Mouse (Mus musculus): ENCODE results near the gene Gm10778. TPM values are rescaled to one million over a fixed set of nuclear protein-coding genes. Genes with fewer than 3 reads are reported as not detected.
"Not testable (repeated sequence)": the region's sequence is repeated elsewhere in the genome, so short reads cannot be mapped to it uniquely, and the experiment has no call there.

The Gm10778 gene
- polyA plus RNA-seq, 1 experiment: 0.66 TPM

DNA sequence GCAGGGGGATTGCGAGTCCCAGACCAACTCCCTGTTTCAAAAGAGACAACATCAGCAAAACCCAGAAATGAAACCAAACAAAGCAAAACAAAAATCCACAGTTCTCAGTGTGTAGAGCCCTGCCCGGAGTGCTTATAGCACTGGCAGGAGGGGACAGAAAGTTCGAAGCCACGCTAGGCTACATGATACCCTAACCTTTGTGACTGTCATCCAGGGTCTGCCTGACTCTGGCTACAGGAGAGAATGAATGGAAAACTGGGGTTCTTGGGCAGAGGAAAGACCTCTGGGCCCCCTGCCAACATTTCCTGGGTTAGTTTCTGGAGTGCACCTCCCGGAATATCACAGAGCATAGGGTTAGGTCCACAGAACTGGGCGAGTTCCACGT, 21.0 kb upstream of the Gm10778 start:
- peak overlapping the region; percentile 75 for H3K4me3 ChIP-seq (ENCODE audit: insufficient read depth, low read length)
- H3K4me1 ChIP-seq (ENCODE audit: control insufficient read depth, insufficient read depth, low read length): peaks cover 19% of the 10 kb centered on the region
- peak overlapping the region; percentile 87 for H3K27ac ChIP-seq (ENCODE audit: insufficient read depth, low read depth, low read length)
- no peak for TF ChIP-seq CTCF (IDR thresholded peaks at IDR 0.05; ENCODE audit: low read depth, low read length)
- no peak for TF ChIP-seq POLR2A (IDR thresholded peaks at IDR 0.05; ENCODE audit: borderline replicate concordance, low read depth, low read length)

DNA sequence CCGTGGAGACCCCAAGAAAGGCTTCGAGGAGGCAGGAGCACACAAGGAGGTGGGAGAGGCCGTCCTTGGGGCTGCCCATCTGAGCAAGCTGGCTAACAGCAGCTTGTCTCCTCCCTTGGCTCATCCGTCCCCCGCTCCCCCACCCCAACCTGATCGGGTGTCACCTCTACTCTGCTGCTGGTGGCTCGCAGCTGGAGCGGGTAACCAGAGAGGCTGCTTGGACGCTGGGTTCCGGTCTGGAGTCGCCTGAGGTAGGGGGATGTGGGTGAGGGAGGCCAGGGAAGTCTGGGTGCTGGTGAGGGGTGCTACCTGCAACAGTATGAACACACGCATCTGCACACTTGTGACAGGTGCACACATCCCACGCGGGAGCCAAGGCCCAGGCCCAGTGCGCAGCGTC, 20.5 kb upstream of the Gm10778 start, which contains the start of gene Ankrd24:
Ankrd24 (plus strand) TSS at position 151 of the 400 bp plus-strand sequence.
- Histone ChIP-seq H3K4me1 (ENCODE audit: control insufficient read depth, insufficient read depth, low read length) (peaks cover 21% of the 10 kb centered on the region), H3K27ac (ENCODE audit: insufficient read depth, low read depth, low read length) (peak within 1 kb of the TSS; percentile 87), H3K4me3 (ENCODE audit: insufficient read depth, low read length) (peak within 1 kb of the TSS; percentile 75)
- TF ChIP-seq POLR2A (IDR thresholded peaks at IDR 0.05; ENCODE audit: borderline replicate concordance, low read depth, low read length) (no peak), CTCF (IDR thresholded peaks at IDR 0.05; ENCODE audit: low read depth, low read length) (no peak)

DNA sequence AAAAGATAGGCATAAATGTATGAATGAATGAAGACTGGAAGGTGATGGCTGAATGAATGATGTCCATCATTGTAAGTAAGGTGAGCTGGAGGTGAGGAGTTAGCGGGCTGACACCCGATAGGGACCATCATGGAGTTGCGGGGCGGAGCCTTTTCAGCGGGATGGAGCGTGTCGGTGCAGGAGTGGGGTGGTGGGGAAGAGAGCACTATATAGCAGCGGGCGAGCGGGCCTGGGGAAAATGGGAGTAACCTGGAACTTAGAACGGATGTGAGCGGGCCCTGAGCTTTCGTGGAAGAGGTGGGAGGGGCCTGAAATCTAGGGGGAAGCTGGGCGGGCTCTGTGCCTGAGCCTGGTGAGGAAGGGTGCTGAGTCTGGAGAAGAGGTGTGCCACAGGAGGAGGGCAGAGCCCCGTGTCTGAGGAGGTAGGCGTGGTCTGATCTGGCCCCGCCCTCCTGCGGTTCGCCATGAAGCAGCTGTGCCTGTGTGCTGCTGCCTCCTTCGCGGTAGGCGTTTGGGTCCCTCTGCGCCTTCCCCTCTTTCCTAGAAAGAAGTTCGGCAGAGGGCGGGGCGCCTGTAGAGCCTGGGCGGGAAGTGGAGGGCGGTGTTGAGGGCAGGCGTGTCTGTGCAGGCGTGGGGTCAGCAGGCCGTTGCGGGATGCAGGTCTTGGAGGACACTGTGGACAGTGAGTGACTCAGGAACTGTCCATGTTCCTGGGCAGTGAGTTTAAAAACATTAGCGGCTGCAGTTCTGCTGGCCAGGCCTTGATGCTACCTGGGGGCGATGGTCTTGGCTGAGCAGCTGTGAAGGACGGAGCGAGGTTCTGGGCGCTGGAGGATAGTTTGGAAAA, 15.4 kb upstream of the Gm10778 start:
- peak overlapping the region; percentile 54 for H3K4me3 ChIP-seq (ENCODE audit: insufficient read depth, low read length)
- no peak overlapping the region for H3K27ac ChIP-seq (ENCODE audit: insufficient read depth, low read depth, low read length)
- peaks cover 7% of the 10 kb centered on the region for H3K4me1 ChIP-seq (ENCODE audit: control insufficient read depth, insufficient read depth, low read length)
- no peak for TF ChIP-seq POLR2A (IDR thresholded peaks at IDR 0.05; ENCODE audit: borderline replicate concordance, low read depth, low read length)
- TF ChIP-seq CTCF (IDR thresholded peaks at IDR 0.05; ENCODE audit: low read depth, low read length): no peak

DNA sequence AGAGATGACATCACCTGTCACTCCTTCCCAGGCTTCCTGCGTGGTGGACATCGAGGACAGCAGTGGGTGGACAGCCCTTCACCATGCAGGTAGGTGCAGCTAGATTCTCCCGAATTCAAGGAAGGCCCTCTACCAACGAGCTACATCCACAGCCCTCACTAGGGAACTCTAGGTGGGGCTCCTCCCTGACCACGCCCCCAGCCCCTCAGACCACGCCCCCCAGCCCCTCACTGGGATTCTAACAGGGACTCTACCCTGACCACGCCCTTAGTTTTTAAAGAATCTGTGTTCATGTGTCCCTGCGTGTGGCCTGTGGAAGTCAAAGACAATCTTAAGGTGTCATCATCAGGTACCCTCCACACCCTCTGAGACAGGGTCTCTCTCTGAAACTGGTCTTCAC, 12.5 kb upstream of the Gm10778 start:
- H3K4me3 ChIP-seq (ENCODE audit: insufficient read depth, low read length): no peak overlapping the region
- H3K27ac ChIP-seq (ENCODE audit: insufficient read depth, low read depth, low read length): no peak overlapping the region
- TF ChIP-seq POLR2A (IDR thresholded peaks at IDR 0.05; ENCODE audit: borderline replicate concordance, low read depth, low read length) (no peak), CTCF (IDR thresholded peaks at IDR 0.05; ENCODE audit: low read depth, low read length) (no peak)
- H3K4me1 ChIP-seq (ENCODE audit: control insufficient read depth, insufficient read depth, low read length): peaks cover 7% of the 10 kb centered on the region

DNA sequence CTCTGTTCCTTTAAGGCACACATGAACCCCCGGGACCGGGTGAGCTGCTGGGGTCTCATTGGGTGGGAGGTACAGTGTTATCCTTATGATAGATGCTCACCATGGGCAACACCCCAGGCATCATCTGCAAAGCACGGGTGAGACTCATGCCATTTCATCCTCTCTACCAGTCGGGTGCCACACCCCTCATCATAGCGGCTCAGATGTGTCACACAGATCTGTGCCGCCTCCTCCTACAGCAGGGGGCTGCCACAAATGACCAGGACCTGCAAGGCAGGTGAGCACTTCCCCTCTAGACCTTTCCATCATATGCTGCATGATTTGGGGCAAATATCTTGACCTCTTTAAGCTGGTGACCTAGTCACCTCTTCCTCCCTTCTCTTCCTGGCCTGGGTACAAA, 10.8 kb upstream of the Gm10778 start:
- H3K4me3 ChIP-seq (ENCODE audit: insufficient read depth, low read length): no peak overlapping the region
- TF ChIP-seq POLR2A (IDR thresholded peaks at IDR 0.05; ENCODE audit: borderline replicate concordance, low read depth, low read length): no peak
- no peak for TF ChIP-seq CTCF (IDR thresholded peaks at IDR 0.05; ENCODE audit: low read depth, low read length)
- peaks cover 14% of the 10 kb centered on the region for H3K4me1 ChIP-seq (ENCODE audit: control insufficient read depth, insufficient read depth, low read length)
- H3K27ac ChIP-seq (ENCODE audit: insufficient read depth, low read depth, low read length): no peak overlapping the region

DNA sequence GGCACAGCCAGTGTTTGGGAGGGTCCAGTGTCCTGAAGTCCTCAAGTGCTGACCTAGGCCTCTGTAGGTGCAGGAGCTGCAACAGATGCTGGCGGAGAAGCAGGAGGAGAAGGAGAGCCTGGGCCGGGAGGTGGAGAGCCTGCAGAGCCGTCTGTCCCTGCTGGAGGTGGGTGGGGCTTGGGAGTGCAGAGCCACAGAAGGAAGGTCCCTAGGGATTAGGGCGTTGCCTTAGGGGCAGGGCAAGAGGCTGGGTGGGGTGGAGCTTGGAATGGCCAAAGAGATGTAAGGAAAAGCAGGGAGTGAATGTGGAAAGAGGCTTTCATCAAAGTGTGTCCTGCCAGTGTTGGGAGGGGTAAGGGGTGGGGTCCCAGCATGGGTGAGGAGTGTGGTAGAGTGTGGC, 8.0 kb upstream of the Gm10778 start:
- H3K27ac ChIP-seq (ENCODE audit: insufficient read depth, low read depth, low read length): not testable (repeated sequence)
- H3K4me1 ChIP-seq (ENCODE audit: control insufficient read depth, insufficient read depth, low read length): peaks cover 12% of the 10 kb centered on the region

DNA sequence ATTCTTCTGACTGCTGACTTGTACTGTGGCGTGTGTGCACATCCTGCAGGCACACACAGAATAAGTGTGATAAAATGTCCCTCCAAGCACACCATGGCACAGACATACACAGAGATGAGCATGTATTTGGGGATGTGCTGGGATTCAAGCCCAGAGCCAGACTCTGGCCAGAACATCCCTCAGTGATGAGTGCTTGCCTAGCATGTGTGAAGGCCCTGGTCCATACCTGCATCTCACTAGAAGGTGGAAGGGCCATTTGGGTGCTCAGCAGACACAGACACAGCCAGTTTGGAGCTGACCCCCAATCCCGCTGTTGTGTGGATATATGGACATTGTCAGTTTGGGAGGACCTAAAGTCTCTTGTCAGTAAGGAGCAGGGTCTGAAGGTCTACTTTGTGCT, 7.3 kb upstream of the Gm10778 start:
- Histone ChIP-seq H3K4me1 (ENCODE audit: control insufficient read depth, insufficient read depth, low read length) (peaks cover 12% of the 10 kb centered on the region), H3K4me3 (ENCODE audit: insufficient read depth, low read length) (no peak overlapping the region), H3K27ac (ENCODE audit: insufficient read depth, low read depth, low read length) (no peak overlapping the region)
- TF ChIP-seq CTCF (IDR thresholded peaks at IDR 0.05; ENCODE audit: low read depth, low read length): no peak
- TF ChIP-seq POLR2A (IDR thresholded peaks at IDR 0.05; ENCODE audit: borderline replicate concordance, low read depth, low read length): no peak

More for the DNA sequence above, 8.0 kb upstream of the Gm10778 start:
- H3K4me3 ChIP-seq (ENCODE audit: insufficient read depth, low read length): not testable (repeated sequence)

DNA sequence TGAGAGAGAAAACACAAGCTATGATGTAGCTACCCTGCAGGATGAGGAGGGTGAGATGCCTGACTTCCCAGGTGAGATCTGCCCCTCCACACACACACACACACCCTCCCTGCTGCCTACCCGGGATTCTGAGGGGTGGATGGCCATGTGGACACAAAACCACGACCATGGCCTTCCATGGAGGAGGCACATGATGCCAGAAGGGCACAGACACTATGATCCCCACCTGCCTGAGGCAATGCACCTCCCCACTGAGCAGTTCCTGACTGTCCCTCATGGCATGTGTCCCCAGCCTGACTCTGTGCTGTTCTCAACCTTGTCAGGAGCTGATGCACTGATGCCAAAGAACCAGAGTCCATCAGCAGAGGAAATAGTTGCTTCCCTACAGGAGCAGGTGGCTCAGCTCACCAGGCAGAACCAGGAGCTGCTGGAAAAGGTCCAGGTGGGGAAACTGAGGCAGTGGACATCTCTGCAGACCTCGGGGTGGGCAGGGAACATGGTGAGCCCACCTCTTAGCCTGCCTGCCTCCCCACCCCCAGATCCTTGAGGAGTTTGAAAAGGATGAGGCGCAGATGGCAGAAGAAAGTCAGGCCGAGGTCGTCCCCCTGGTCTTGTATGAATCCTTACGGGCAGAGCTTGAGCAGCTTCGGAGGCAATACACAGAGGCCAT, 6.7 kb upstream of the Gm10778 start:
- TF ChIP-seq CTCF (IDR thresholded peaks at IDR 0.05; ENCODE audit: low read depth, low read length) (no peak), POLR2A (IDR thresholded peaks at IDR 0.05; ENCODE audit: borderline replicate concordance, low read depth, low read length) (no peak)
- H3K27ac ChIP-seq (ENCODE audit: insufficient read depth, low read depth, low read length): no peak overlapping the region
- H3K4me1 ChIP-seq (ENCODE audit: control insufficient read depth, insufficient read depth, low read length): peaks cover 12% of the 10 kb centered on the region
- H3K4me3 ChIP-seq (ENCODE audit: insufficient read depth, low read length): peak overlapping the region; percentile 79

DNA sequence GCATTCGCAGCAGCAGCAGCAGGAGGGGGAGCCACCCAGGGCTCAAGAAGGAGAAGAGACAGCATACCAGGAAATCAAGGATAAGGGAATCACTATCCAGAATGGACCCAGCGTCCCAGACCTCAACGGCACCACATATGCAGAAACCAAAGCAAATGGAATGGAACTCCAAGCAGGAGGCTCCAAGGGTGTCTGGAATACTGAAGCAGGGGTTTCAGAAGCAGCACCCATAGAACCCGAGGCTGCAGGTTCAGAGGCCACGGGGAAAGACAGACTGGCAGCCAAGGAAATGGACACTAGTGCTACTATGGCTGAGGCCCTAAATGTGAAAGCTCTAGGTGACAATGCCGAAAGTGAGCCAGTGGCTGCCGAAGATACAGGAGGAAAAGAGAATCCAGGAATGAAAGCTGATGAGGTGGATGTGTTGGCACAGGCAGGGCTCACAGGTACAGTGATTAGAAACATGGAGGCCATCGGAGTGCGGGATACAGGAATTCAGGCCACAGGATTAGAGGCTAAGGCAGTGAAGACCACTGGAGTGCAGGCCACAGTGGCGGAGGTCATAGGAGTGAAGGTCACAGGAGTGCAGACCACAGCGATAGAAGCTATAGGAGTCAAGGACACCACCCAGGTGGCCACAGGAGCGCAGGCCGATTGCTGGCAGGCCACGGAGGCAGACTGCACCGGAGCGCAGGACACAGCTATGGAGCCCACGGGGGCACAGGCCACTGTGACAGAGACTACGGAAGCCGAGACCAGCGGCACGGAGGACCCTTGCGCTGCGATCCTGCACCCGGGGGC, 6.0 kb upstream of the Gm10778 start:
- TF ChIP-seq POLR2A (IDR thresholded peaks at IDR 0.05; ENCODE audit: borderline replicate concordance, low read depth, low read length): no peak
- no peak for TF ChIP-seq CTCF (IDR thresholded peaks at IDR 0.05; ENCODE audit: low read depth, low read length)
- Histone ChIP-seq H3K4me3 (ENCODE audit: insufficient read depth, low read length) (peak overlapping the region; percentile 79), H3K4me1 (ENCODE audit: control insufficient read depth, insufficient read depth, low read length) (peaks cover 12% of the 10 kb centered on the region), H3K27ac (ENCODE audit: insufficient read depth, low read depth, low read length) (peak overlapping the region; percentile 78)

Measured in bone marrow macrophage, adult 2 months (primary cell).